In genomic region chr16:30102982-30103381, GRCm38 (mm10) we compare ENCODE assay signal across 11 mouse cellular contexts. TPM values are rescaled to one million over a fixed set of nuclear protein-coding genes. Genes with fewer than 3 reads are reported as not detected.
A peak's percentile ranks its signal among the peaks of the same experiment; 100 is the strongest.
DNase-seq lines count a peak whose midpoint lies in the region; ATAC-seq lines count a peak whose summit lies in the region.
"Had no signal": no experiment of that assay in that cellular context is flagged by ENCODE, and none has a peak within 500 bp of the region (broad histone marks: within the 10 kb centered on the region; RNA-seq: fewer than 3 reads in every experiment).

No protein-coding gene starts in this region.

- no peaks in the 10 kb centered on the region for H3K9me3 ChIP-seq in kidney, embryonic 14.5 days (ENCODE audit: control insufficient read depth, low read length)
- no peaks in the 10 kb centered on the region for H3K9me3 ChIP-seq in embryonic facial prominence, embryonic 12.5 days
- no peaks in the 10 kb centered on the region for H3K9me3 ChIP-seq in limb, embryonic 12.5 days
- H3K9me3 ChIP-seq: limb, embryonic 15.5 days had no signal

- H3K36me3 ChIP-seq in kidney, embryonic 14.5 days (ENCODE audit: control insufficient read depth, insufficient read depth, low read length): no peaks in the 10 kb centered on the region
- no peaks in the 10 kb centered on the region for H3K36me3 ChIP-seq in embryonic facial prominence, embryonic 12.5 days
- H3K36me3 ChIP-seq in limb, embryonic 12.5 days: no peaks in the 10 kb centered on the region
- H3K36me3 ChIP-seq: limb, embryonic 15.5 days had no signal

- H3K4me1 ChIP-seq in kidney, embryonic 14.5 days (ENCODE audit: control insufficient read depth, insufficient read depth, low read length): peaks cover 40% of the 10 kb centered on the region
- H3K4me1 ChIP-seq in embryonic facial prominence, embryonic 12.5 days: peaks cover 20% of the 10 kb centered on the region
- peaks cover 21% of the 10 kb centered on the region for H3K4me1 ChIP-seq in limb, embryonic 12.5 days (replicated peaks)

- no peaks in the 10 kb centered on the region for H3K27me3 ChIP-seq in kidney, embryonic 14.5 days (ENCODE audit: control insufficient read depth, insufficient read depth, low read length)
- H3K27me3 ChIP-seq in embryonic facial prominence, embryonic 12.5 days: no peaks in the 10 kb centered on the region
- no peaks in the 10 kb centered on the region; the same call in 1 of the 2 replicates for H3K27me3 ChIP-seq in limb, embryonic 12.5 days
- H3K27me3 ChIP-seq: limb, embryonic 15.5 days had no signal

- WGBS in kidney, embryonic 14.5 days: 0% methylated on average over 3 of the region's 3 CpGs
- 11% methylated on average over 3 of the region's 3 CpGs for WGBS in embryonic facial prominence, embryonic 12.5 days
- 9% methylated on average over 3 of the region's 3 CpGs for WGBS in limb, embryonic 12.5 days

- no peak overlapping the region; the same call in 1 of the 2 replicates for H3K4me2 ChIP-seq in kidney, embryonic 14.5 days (replicated peaks; ENCODE audit: low read depth, low read length)
- peak overlapping the region; percentile 25 for H3K4me2 ChIP-seq in embryonic facial prominence, embryonic 12.5 days (replicated peaks)
- peak overlapping the region; percentile 34 for H3K4me2 ChIP-seq in limb, embryonic 12.5 days
- H3K4me2 ChIP-seq: limb, embryonic 15.5 days had no signal

- ATAC-seq in kidney, embryonic 14.5 days (ENCODE audit: low FRiP score, low TSS enrichment): peak; percentile 73
- no peak for ATAC-seq in embryonic facial prominence, embryonic 12.5 days (ENCODE audit: insufficient number of reproducible peaks, insufficient read depth, low FRiP score, low TSS enrichment)
- no peak; the same call in 1 of the 2 replicates for ATAC-seq in limb, embryonic 12.5 days (ENCODE audit: insufficient number of reproducible peaks, insufficient read depth, low FRiP score, low TSS enrichment, low read depth)
- ATAC-seq in megakaryocyte-erythroid progenitor cell, adult 5-6 weeks (replicated peaks; ENCODE audit: low FRiP score, low TSS enrichment, poor library complexity, severe bottlenecking): no peak

- no peak overlapping the region for H3K9ac ChIP-seq in kidney, embryonic 14.5 days (ENCODE audit: low read depth, low read length)
- H3K9ac ChIP-seq in embryonic facial prominence, embryonic 12.5 days: no peak overlapping the region
- no peak overlapping the region for H3K9ac ChIP-seq in limb, embryonic 12.5 days (replicated peaks)
- H3K9ac ChIP-seq: limb, embryonic 15.5 days had no signal

- H3K4me3 ChIP-seq in kidney, embryonic 14.5 days (ENCODE audit: low read length): no peak overlapping the region
- H3K4me3 ChIP-seq in embryonic facial prominence, embryonic 12.5 days: no peak overlapping the region
- H3K4me3 ChIP-seq in limb, embryonic 12.5 days (replicated peaks): no peak overlapping the region
- H3K4me3 ChIP-seq: erythroblast, embryonic 14.5 days; limb, embryonic 15.5 days had no signal

- H3K27ac ChIP-seq in kidney, embryonic 14.5 days (ENCODE audit: low read depth, low read length): peak overlapping the region; percentile 81
- H3K27ac ChIP-seq in embryonic facial prominence, embryonic 12.5 days: peak overlapping the region; percentile 72
- H3K27ac ChIP-seq in limb, embryonic 12.5 days: peak overlapping the region; percentile 69
- H3K27ac ChIP-seq: limb, embryonic 15.5 days; macrophage had no signal

- DNase-seq in kidney, adult 18-20 months: no peak
- peak; percentile 45 for DNase-seq in embryo, embryonic 11 days
- DNase-seq in adrenal gland, adult 8-10 months: no peak

RNA-seq across cellular contexts. Expression of gene Hes1, which starts 38.8 kb away (rescaled TPM):
- 68.7 and 82.2 TPM in 2 replicates for polyA plus RNA-seq in kidney, embryonic 14.5 days (2014; fragmentation: Nextera tagmentation; extraction: Ambion mirVana)
- polyA plus RNA-seq in embryonic facial prominence, embryonic 12.5 days (2016; fragmentation: Nextera tagmentation; extraction: Ambion mirVana): 64.0 and 65.2 TPM in 2 replicates
- polyA plus RNA-seq in limb, embryonic 12.5 days (2016; fragmentation: Nextera tagmentation; extraction: Ambion mirVana): 74.9 and 76.9 TPM in 2 replicates
- total RNA-seq in adrenal gland, adult 8-10 months (2022): 10 to 100 TPM; 25.2 to 38.7 (median 32.2) TPM
- 1.5 and 6.9 TPM in 2 replicates for total RNA-seq in megakaryocyte-erythroid progenitor cell, adult 5-6 weeks (2014; fragmentation: Nextera tagmentation)
- total RNA-seq in megakaryocyte-erythroid progenitor cell, adult 5-6 weeks (2017): 2.9 and 5.1 TPM in 2 replicates
- total RNA-seq: granulocyte monocyte progenitor cell, adult 5-6 weeks had no signal
- polyA plus RNA-seq: macrophage had no signal
